Mouse (Mus musculus) ES-E14 (cell line): ENCODE data around the gene Mtcl1. TPM values are rescaled to one million over a fixed set of nuclear protein-coding genes. Genes with fewer than 3 reads are reported as not detected.

Experiments
- DNase-seq: peaks from one replicate; pipeline ENCODE4 v3.0.0-alpha.2; 2013; ENCODE audit warnings: low read depth, low spot score
- H3K27ac ChIP-seq: 2 replicates; pipeline ENCODE4 v1.5.1; 2012; ENCODE audit warnings: low read depth, mild to moderate bottlenecking, low read length, moderate library complexity, mixed read lengths; ENCODE audit not compliant: poor library complexity, insufficient read depth, severe bottlenecking
- H3K36me3 ChIP-seq: 2 replicates; pipeline ENCODE4 v1.6.1; 2012; ENCODE audit warnings: mild to moderate bottlenecking, low read length, moderate library complexity, mixed read lengths; ENCODE audit not compliant: control insufficient read depth, poor library complexity, insufficient read depth, severe bottlenecking
- H3K4me1 ChIP-seq, 2 experiments: fragments of 150-350 bp in 1 of 2; sonication (generic) in 1 of 2; 2 replicates each; pipeline ENCODE4 v1.6.1; 2012; ENCODE audit warnings: low read length in 2 of 2, mild to moderate bottlenecking in 1 of 2, mixed read lengths in 1 of 2; ENCODE audit not compliant: control insufficient read depth in 2 of 2, insufficient read depth in 2 of 2, poor library complexity in 1 of 2
- H3K4me3 ChIP-seq, 2 experiments: fragments of 150-350 bp in 1 of 2; sonication (generic) in 1 of 2; 2 replicates each; pipeline ENCODE4 v1.5.1; 2012; ENCODE audit warnings: low read length in 2 of 2, low read depth in 1 of 2, mild to moderate bottlenecking in 1 of 2, mixed read lengths in 1 of 2; ENCODE audit not compliant: insufficient read depth in 1 of 2, poor library complexity in 1 of 2, severe bottlenecking in 1 of 2
- H3K9ac ChIP-seq: 2 replicates; pipeline ENCODE4 v1.6.1; 2012; ENCODE audit warnings: low read depth, mild to moderate bottlenecking, low read length, mixed read lengths; ENCODE audit not compliant: poor library complexity, insufficient read depth, severe bottlenecking
- H3K9me3 ChIP-seq: fragments of 150-350 bp; sonication (generic); 2 replicates; pipeline ENCODE4 v1.6.1; 2012; ENCODE audit warnings: low read depth, mild to moderate bottlenecking, low read length; ENCODE audit not compliant: control insufficient read depth, insufficient read depth
- CHD2 ChIP-seq: IDR thresholded peaks from 2 replicates; pipeline ENCODE4 v1.6.1; 2014; ENCODE audit warnings: mild to moderate bottlenecking, low read depth, low read length, inconsistent platforms
- HCFC1 ChIP-seq: IDR thresholded peaks from 2 replicates; pipeline ENCODE4 v1.6.1; 2012; ENCODE audit warnings: low read length, inconsistent platforms, borderline replicate concordance; ENCODE audit not compliant: insufficient read depth
- MAFK ChIP-seq: IDR thresholded peaks from 2 replicates; pipeline ENCODE4 v1.6.1; 2014; ENCODE audit warnings: mild to moderate bottlenecking, low read depth, low read length, inconsistent platforms; ENCODE audit not compliant: insufficient read depth
- ZC3H11A ChIP-seq: IDR thresholded peaks from 2 replicates; pipeline ENCODE4 v1.6.1; 2012; ENCODE audit warnings: low read depth, mild to moderate bottlenecking, inconsistent platforms, low read length, borderline replicate concordance
- ZNF384 ChIP-seq: IDR thresholded peaks from 2 replicates; pipeline ENCODE4 v1.6.1; 2012; ENCODE audit warnings: low read depth, low read length, inconsistent platforms
- in situ Hi-C, 2 experiments: fragments of 600-800 bp; cut with MboI; formaldehyde crosslinking; loops; one replicate each; pipeline ENCODE4 v1.15.1; 2025; ENCODE audit warnings: low sequenced_read_pairs in 2 of 2, inconsistent platforms in 1 of 2; ENCODE audit not compliant: unreplicated experiment in 2 of 2
- total RNA-seq: library from RNA; depleted of rRNA; stranded (reverse); fragments of 300-350 nt; gene quantifications from 2 replicates; pipeline ENCODE4 v1.2.3, GENCODE M21; 2012

The Mtcl1 gene
- total RNA-seq, 1 experiment, result 75.8 TPM

DNA sequence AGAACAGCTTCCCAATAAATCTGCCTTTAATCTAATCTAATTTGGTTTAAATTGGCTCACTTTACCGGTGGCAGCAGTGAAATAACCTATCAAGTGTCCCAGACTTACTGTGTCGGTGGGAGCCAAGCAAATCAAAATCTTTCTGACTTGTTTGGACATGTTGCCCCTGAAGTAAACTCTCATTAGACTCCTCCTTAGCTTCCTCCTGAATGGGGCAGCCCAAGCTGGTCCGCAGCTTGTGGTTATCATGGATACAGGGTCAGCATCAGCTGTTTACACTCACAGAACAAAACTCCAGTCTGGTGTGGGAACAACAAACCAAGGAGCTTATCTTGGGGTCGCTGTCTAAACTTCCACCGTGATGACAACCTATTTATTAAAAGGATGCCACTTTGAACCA is 22.2 kb upstream of the Mtcl1 start:
- Histone ChIP-seq H3K4me3 (peak overlapping the region in 1 of 2 experiments; percentile 24; a peak in 1 of 4 replicates), H3K27ac (peak overlapping the region; percentile 96), H3K9me3 (no peaks in the 10 kb centered on the region), H3K36me3 (peaks cover 8% of the 10 kb centered on the region), H3K9ac (peak overlapping the region; percentile 74; the same call in 1 of the 2 replicates), H3K4me1 (peaks cover 0 to 3% of the 10 kb centered on the region in 2 experiments; a peak in 2 of 4 replicates)
- no peak for DNase-seq
- in situ Hi-C loops, result no loop called here
- TF ChIP-seq CHD2, result no peak
- TF ChIP-seq HCFC1, result no peak
- no peak for TF ChIP-seq ZNF384
- no peak for TF ChIP-seq ZC3H11A
- TF ChIP-seq MAFK, result no peak

DNA sequence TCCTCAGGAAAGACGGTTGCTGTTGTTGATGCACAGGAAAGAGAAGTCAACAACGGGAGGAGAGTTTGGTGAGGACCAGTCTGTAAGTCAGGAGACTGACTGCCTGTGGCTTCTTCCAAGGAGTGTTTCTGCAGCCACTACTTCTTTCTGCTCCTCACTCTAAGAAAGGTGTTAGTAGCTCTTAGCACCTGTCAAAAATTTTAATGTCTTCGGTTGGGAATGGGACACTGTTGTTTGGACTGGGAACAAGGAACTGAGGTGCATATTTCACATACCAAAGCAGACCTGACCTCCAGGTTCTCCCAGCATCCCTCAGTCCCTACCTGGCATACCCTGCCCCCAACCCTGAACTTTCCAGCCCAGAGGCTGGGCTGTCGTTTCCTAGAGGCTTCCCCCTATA is 21.7 kb upstream of the Mtcl1 start:
- in situ Hi-C loops, result no loop called here
- Histone ChIP-seq H3K9me3 (no peaks in the 10 kb centered on the region), H3K4me3 (peak overlapping the region in 1 of 2 experiments; percentile 24; a peak in 2 of 4 replicates), H3K4me1 (peaks cover 1 to 7% of the 10 kb centered on the region in 2 experiments; a peak in 3 of 4 replicates), H3K9ac (peak overlapping the region; percentile 74; the same call in 1 of the 2 replicates), H3K27ac (peak overlapping the region; percentile 96), H3K36me3 (peaks cover 7% of the 10 kb centered on the region)
- no peak for DNase-seq
- TF ChIP-seq HCFC1, result no peak
- no peak for TF ChIP-seq ZNF384
- TF ChIP-seq ZC3H11A, result no peak
- TF ChIP-seq MAFK, result no peak
- no peak for TF ChIP-seq CHD2

GRCm38 (mm10) chr17:66470020-66470419 is 20.5 kb upstream of the Mtcl1 start:
- Histone ChIP-seq H3K9me3 (no peaks in the 10 kb centered on the region), H3K4me3 (no peak overlapping the region; a peak in 1 of 4 replicates), H3K27ac (peak overlapping the region; percentile 96), H3K4me1 (peaks cover 3 to 7% of the 10 kb centered on the region in 2 experiments; a peak in 3 of 4 replicates), H3K36me3 (peaks cover 5% of the 10 kb centered on the region), H3K9ac (peak overlapping the region; percentile 44; the same call in 1 of the 2 replicates)
- TF ChIP-seq ZC3H11A, result no peak
- TF ChIP-seq HCFC1, result no peak
- TF ChIP-seq MAFK, result no peak
- no peak for TF ChIP-seq ZNF384
- no peak for TF ChIP-seq CHD2
- no peak for DNase-seq
- in situ Hi-C loops, result no loop called here

GRCm38 (mm10) chr17:66457278-66457677 is 7.7 kb upstream of the Mtcl1 start:
- TF ChIP-seq CHD2, result no peak

DNA sequence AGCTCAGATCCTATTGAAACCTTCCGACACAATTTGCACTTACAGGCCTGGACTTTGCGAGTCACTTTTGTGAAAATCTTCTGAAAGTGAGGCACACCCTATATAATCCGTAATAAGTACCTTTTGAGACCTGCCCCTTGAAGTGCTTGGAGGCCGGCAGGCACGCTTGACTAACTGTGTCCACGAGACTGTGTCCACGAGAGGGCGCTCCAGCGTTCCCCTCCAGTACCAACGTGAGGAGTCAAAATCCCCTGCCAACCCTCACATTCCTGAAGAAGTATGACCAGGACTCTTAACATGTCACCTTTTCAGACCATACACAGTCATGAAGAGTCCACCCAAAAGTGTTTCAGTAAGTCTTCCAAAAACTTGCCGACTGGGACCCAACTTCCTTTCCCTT is 1.6 kb upstream of the Mtcl1 start:
- Histone ChIP-seq H3K4me1 (peaks cover 4 to 21% of the 10 kb centered on the region in 2 experiments), H3K4me3 (peak overlapping the region in 1 of 2 experiments; percentile 88; a peak in 1 of 4 replicates), H3K36me3 (no peaks in the 10 kb centered on the region; the same call in 1 of the 2 replicates), H3K9me3 (no peaks in the 10 kb centered on the region), H3K9ac (no peak overlapping the region), H3K27ac (no peak overlapping the region)
- DNase-seq, result peak; percentile 91
- in situ Hi-C loops, result loop anchor here in 1 of 2 experiments (5.0 kb wide), 1 partner anchor 36 kb away; no protein-coding TSS in a partner anchor
- TF ChIP-seq ZC3H11A (peak; percentile 70; the same call in 1 of the 2 replicates), HCFC1 (no peak), CHD2 (no peak), MAFK (no peak), ZNF384 (peak; percentile 80; the same call in 1 of the 2 replicates)

More at GRCm38 (mm10) chr17:66457278-66457677, 7.7 kb upstream of the Mtcl1 start:
- in situ Hi-C loops, result no loop called here
- Histone ChIP-seq H3K4me3 (no peak overlapping the region), H3K36me3 (peaks cover 5% of the 10 kb centered on the region), H3K27ac (peak overlapping the region; percentile 64; the same call in 1 of the 2 replicates), H3K9ac (no peak overlapping the region), H3K9me3 (no peaks in the 10 kb centered on the region), H3K4me1 (peaks cover 13 to 25% of the 10 kb centered on the region in 2 experiments)
- DNase-seq, result no peak
